Mouse (Mus musculus) brain, embryonic 14.5 days (tissue): Measurements from ENCODE around the gene Hnf1b. TPM values are rescaled to one million over a fixed set of nuclear protein-coding genes. Genes with fewer than 3 reads are reported as not detected.

Source experiments
- DNase-seq: peaks from one replicate; pipeline ENCODE4 v3.0.0-alpha.2; 2011; ENCODE audit warnings: low read depth
- CTCF ChIP-seq: fragments of 200-500 bp; IDR thresholded peaks from 2 replicates; pipeline ENCODE4 v1.5.1; 2012; ENCODE audit warnings: inconsistent platforms, mild to moderate bottlenecking, moderate library complexity, borderline replicate concordance; ENCODE audit not compliant: insufficient read depth, insufficient read length; ENCODE audit errors: extremely low read depth
- POLR2A ChIP-seq: fragments of 200-500 bp; IDR thresholded peaks from 2 replicates; pipeline ENCODE4 v1.6.1; 2012; ENCODE audit warnings: mild to moderate bottlenecking, inconsistent platforms, borderline replicate concordance; ENCODE audit not compliant: poor library complexity, insufficient read depth, insufficient read length, severe bottlenecking; ENCODE audit errors: extremely low read depth
- polyA plus RNA-seq: library from polyadenylated mRNA; depleted of rRNA; stranded (reverse); fragments of >200 nt; gene quantifications from 2 replicates; pipeline ENCODE4 v1.2.3, GENCODE M21; 2012; rRNA removed

The Hnf1b gene
- polyA plus RNA-seq, result 0.13 and 0.19 TPM in 2 replicates

- DNase-seq, result no peak
- TF ChIP-seq CTCF, result no peak
- TF ChIP-seq POLR2A, result no peak
Observed at GRCm38 (mm10) chr11:83849529-83850335, at the start of gene Hnf1b. Gene Hnf1b, plus strand, starts transcription at chr11:83850063.

GRCm38 (mm10) chr11:83802166-83802565 lies 47.7 kb upstream of the Hnf1b start:
- DNase-seq, result peak; percentile 57

GRCm38 (mm10) chr11:83802581-83802980 lies 47.3 kb upstream of the Hnf1b start:
- TF ChIP-seq CTCF (no peak), POLR2A (no peak)
- no peak for DNase-seq

More at GRCm38 (mm10) chr11:83802166-83802565, 47.7 kb upstream of the Hnf1b start:
- TF ChIP-seq CTCF (peak; percentile 47; the same call in 1 of the 2 replicates), POLR2A (no peak)

GRCm38 (mm10) chr11:83810441-83810840 lies 39.4 kb upstream of the Hnf1b start:
- no peak for DNase-seq
- TF ChIP-seq POLR2A (no peak), CTCF (no peak)

DNA sequence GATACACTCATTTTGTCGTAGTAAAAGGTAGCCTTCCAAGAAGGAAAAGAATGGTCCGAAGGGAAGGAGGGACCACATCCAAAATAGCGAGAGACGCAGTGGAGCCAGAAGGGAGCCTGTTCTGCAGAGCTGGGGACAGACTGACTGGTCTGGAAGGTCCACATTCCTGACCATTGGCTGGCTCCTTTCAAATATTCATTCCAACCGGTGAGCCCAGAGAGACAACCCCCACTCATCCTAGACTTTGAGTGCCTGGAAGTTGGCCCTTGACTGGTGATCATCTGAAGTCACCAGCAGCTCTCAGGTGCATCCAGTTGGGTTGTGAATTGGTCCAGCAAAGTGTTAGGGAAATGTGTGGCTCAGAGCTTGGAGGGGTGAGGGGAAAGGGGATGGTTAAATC lies 34.7 kb upstream of the Hnf1b start:
- DNase-seq, result no peak
- TF ChIP-seq CTCF (no peak), POLR2A (no peak)

GRCm38 (mm10) chr11:83815628-83816027 lies 34.2 kb upstream of the Hnf1b start:
- DNase-seq, result peak; percentile 71
- peak; percentile 71; the same call in 1 of the 2 replicates for TF ChIP-seq CTCF
- no peak for TF ChIP-seq POLR2A

DNA sequence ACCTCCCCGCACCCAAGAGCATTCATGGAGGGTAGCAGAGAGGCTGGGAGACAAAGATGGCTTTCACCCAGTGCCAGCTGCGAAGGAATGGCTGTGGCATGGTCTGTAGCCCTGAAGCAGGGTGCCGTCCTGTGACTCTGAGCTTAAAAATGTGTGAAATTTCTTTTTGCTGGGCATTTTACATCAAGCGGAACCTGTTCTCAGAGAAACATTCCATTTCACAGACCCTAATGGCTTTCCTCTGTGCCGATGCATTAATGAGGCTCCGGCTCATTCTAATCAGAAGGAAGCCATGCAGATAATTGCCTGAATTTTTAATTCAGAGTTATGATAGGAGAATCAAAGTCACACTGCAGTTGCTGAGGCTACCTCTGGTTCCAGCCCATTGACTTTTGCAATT lies 32.8 kb upstream of the Hnf1b start:
- TF ChIP-seq CTCF (no peak), POLR2A (no peak)
- DNase-seq, result peak; percentile 48

- TF ChIP-seq POLR2A (no peak), CTCF (no peak)
- DNase-seq, result no peak
Observed at GRCm38 (mm10) chr11:83817994-83818393, 31.9 kb upstream of the Hnf1b start.

DNA sequence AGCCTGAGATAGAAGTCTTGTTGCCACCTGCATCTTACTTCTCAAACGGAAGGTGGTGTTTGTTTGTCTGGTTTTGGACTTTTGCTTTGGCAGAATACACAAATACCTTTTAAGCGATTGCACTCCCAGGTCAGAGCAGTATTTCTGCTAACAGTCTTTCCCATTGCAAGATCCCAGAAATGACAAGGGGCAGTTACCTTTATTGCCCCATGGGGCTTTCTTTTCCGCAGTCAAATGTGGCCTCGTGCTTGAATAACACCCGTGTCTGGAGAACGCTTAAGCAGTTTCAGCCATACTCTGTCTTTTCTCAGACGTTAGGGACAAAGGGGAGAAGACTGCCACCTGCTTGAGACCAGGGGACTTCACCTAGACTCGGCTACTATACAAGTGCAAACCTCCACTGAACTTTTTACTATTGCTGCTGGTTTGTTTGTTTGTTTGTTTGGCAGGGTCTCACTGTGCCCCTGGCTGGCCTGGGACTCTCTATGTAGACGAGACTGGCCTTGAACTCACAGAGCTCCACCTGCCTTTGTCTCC lies 31.2 kb upstream of the Hnf1b start:
- no peak for TF ChIP-seq CTCF
- TF ChIP-seq POLR2A, result no peak
- DNase-seq, result no peak

DNA sequence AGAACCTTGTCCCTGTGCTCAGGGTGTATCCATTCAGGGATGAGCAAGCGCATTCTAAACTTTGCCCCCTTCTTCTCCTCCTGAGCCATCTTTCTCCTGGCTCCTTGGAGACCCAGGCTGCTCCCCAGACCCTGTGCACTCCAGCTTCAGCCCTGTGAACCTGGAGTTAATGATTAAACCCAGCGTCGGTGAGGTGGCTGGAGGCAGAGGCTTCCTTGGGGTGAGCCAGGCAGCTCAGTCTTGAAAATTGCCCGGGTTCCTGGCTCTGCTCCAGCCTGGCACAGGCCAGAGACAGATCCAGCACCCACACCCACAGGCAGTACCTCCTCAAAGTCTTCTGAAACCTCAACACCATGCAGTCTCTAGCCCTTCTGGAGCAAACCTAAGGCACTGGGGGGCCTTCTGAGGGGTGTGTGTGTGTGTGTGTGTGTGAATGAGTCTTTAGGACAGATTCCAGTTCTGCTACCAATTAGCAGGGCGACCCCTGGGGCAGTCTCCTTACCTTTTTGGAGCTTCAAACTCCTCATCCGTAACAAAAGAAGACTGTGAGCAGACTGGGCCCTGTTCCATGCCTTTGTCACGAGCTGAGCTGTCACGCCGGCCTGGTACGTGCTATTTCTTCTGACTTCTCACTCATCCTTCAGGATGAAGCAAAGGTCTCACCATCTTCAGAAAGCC lies 29.9 kb upstream of the Hnf1b start:
- TF ChIP-seq POLR2A, result no peak
- TF ChIP-seq CTCF, result no peak
- DNase-seq, result peak; percentile 9

DNA sequence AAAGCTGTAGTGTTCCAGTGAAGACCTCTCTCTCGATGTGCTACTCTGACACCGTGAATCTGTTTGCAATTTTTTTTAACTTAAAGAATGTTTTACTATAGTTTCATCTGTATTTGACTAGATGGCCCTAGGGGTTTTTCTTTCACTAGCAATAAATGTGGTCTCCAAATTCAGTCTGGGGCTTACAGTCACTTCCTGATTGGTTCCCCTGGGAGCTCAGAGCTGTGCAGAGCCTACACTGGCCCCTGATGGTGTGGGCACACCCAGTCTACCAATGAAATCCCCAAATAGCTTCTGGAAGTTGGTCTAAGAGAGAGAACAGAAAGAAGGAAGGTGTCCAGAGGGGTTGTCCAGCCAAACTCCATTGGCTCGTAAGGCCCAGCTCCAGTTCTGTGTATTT lies 23.7 kb upstream of the Hnf1b start:
- no peak for TF ChIP-seq POLR2A
- DNase-seq, result no peak

DNA sequence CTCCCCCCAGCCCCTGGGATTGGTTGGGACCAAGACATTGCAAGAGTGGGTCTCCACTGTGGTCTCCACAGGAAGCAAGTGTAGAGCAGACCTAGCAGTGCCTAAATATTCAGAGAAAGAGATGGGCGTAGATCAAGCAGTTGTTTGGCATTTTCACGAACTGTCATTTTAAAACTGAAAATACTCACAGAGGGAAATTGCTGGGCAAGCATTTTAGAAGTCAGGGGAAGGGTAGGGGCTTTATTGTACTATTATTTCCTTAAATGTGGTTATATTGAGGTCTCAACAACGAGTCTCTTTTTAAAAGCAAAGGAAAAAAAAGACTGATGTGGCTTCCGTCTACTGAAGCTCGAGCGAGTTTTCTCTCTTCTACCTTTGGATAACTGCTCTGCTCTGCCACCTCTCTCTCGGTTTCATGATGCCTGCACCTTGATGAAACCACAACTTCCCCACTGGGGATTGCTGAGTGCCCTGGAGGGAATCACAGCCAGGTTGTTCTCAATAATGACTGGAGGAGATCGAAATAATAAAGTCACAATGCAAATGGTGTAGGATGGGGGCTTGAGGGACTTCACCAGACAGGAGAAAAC lies 21.2 kb upstream of the Hnf1b start:
- no peak for TF ChIP-seq POLR2A
- TF ChIP-seq CTCF, result no peak
- DNase-seq, result no peak

GRCm38 (mm10) chr11:83832389-83832788 lies 17.5 kb upstream of the Hnf1b start:
- peak; percentile 31 for DNase-seq
- peak; percentile 71; the same call in 1 of the 2 replicates for TF ChIP-seq CTCF
- TF ChIP-seq POLR2A, result no peak

DNA sequence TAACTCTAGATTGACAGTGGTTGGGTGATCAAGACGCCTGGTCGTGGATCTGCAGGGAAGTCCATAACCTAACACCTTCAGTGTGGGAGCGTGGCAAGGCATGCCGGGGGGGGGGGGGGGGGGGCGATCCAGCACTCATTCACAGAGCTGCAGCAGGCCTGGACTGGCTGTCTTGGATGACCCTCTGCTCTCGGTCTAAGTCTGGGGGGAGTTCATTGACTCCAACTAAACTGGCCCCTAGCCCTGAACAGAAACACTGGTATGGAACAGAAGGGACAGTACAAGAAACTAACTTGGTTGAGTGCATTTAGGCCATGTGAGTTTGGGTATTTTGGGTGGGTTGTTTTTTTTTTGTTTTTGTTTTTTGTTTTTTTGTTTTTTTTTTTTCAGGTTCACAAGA lies 16.3 kb upstream of the Hnf1b start:
- no peak for DNase-seq
- TF ChIP-seq POLR2A (no peak), CTCF (no peak)

DNA sequence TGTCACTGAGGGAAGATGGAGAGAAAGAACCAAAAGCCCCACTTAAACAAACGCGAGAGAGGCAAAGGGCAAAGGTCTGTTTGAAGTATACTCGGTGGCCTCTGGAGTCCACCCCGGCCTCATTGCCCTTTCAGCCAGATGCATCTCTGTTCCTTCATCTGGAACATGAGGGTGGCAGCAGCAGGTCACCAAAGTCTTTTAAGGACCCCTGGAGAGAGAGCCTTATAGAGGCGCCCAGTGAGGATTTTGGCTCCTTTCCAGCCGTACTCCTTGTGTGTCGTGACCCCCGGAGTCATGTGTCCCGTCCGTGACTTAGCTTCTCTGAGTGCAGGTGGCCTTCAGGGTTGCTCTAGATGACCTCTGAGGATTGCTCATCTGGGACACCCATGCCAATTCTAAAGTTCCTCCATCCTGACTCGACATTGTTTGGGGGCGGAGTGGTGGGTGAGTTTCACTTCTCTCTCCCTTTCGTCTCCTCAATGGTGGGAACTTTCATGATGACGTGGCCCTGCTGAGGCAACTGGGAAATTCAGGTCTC lies 15.8 kb upstream of the Hnf1b start:
- no peak for TF ChIP-seq CTCF
- TF ChIP-seq POLR2A, result no peak
- DNase-seq, result no peak
